Mouse (Mus musculus) ES-Bruce4 (cell line): ENCODE results near the gene Col9a2.

Experiments used
- CTCF ChIP-seq: IDR thresholded peaks from one replicate; pipeline ENCODE4 v1.8.1; 2011; ENCODE audit warnings: low read depth, low read length
- EP300 ChIP-seq: IDR thresholded peaks from 2 replicates; pipeline ENCODE4 v1.6.1; 2011; ENCODE audit warnings: low read depth, low read length; ENCODE audit not compliant: insufficient read depth
- POLR2A ChIP-seq: IDR thresholded peaks from one replicate; pipeline ENCODE4 v1.8.1; 2011; ENCODE audit warnings: low read length; ENCODE audit not compliant: insufficient read depth

DNA sequence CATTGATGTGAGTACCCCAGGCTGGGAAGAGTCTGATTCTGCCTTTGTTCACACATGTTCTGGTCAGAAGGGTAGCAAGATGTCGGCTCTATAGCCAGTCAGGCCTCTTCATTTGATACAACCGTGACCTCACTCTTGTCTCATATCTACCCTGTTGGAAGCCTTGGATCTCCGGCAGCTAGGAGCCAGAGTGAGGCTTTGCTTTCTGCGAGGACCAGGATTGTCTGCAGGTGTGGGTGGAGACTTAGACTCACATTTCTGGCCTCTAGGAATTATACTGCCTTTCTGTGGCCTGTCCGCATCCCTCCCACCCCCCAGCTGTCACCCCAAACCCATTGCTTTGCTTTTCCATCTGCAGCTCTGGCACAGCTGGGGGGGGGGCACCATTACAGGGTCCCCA, 3.3 kb downstream of the Col9a2 start:
- TF ChIP-seq CTCF (no peak), POLR2A (no peak), EP300 (0 out of 2 replicates have a peak, but pooled peaks have one; percentile 4)
